Mouse (Mus musculus) lung, postnatal 0 days (tissue): ENCODE data around the gene Ssh1.
A peak's percentile ranks its signal among the peaks of the same experiment; 100 is the strongest.

Experiments used
- CTCF ChIP-seq: IDR thresholded peaks from 2 replicates; pipeline ENCODE4 v1.5.1; 2016; ENCODE audit warnings: antibody characterized with exemption, mild to moderate bottlenecking
- EP300 ChIP-seq: IDR thresholded peaks from 2 replicates; pipeline ENCODE4 v1.6.1; 2016; ENCODE audit warnings: antibody characterized with exemption, mild to moderate bottlenecking, control low read depth

GRCm38 (mm10) chr5:113990593-113990992 is 3.1 kb downstream of the Ssh1 start:
- TF ChIP-seq CTCF (peak; percentile 15), EP300 (no peak)
